Mouse (Mus musculus) forebrain, embryonic 15.5 days (tissue): Measurements from ENCODE around the gene Naaladl1. TPM values are rescaled to one million over a fixed set of nuclear protein-coding genes. Genes with fewer than 3 reads are reported as not detected.

Experiments
- ATAC-seq: fragments of 200-750 bp; cut with Nextera tagmentation; replicated peaks from 2 replicates; pipeline ENCODE4 v1.8.0; 2017; ENCODE audit warnings: mild to moderate bottlenecking, moderate TSS enrichment, moderate library complexity
- H3K27ac ChIP-seq: fragments of 300-500 bp; sonication (generic); replicated peaks from 2 replicates; pipeline ENCODE4 v1.5.1; 2015; ENCODE audit warnings: mild to moderate bottlenecking, inconsistent platforms
- H3K27me3 ChIP-seq: fragments of 300-500 bp; sonication (generic); 2 replicates; pipeline ENCODE4 v1.6.1; 2015; ENCODE audit warnings: inconsistent platforms
- H3K36me3 ChIP-seq: fragments of 300-500 bp; sonication (generic); 2 replicates; pipeline ENCODE4 v1.6.1; 2015; ENCODE audit warnings: mild to moderate bottlenecking, inconsistent platforms
- H3K4me1 ChIP-seq: fragments of 300-500 bp; sonication (generic); 2 replicates; pipeline ENCODE4 v1.6.1; 2015; ENCODE audit warnings: inconsistent platforms
- H3K4me2 ChIP-seq: fragments of 300-500 bp; sonication (generic); replicated peaks from 2 replicates; pipeline ENCODE4 v1.6.1; 2015; ENCODE audit warnings: mild to moderate bottlenecking, inconsistent platforms
- H3K4me3 ChIP-seq: fragments of 300-500 bp; sonication (generic); 2 replicates; pipeline ENCODE4 v1.5.1; 2015; ENCODE audit warnings: mild to moderate bottlenecking, inconsistent platforms
- H3K9ac ChIP-seq: fragments of 300-500 bp; sonication (generic); replicated peaks from 2 replicates; pipeline ENCODE4 v1.6.1; 2015; ENCODE audit warnings: mild to moderate bottlenecking, inconsistent platforms
- H3K9me3 ChIP-seq: fragments of 300-500 bp; sonication (generic); 2 replicates; pipeline ENCODE4 v1.6.1; 2016; ENCODE audit warnings: inconsistent platforms
- WGBS: fragments of 180-500 bp; shearing (Covaris S2); methylation state at CpG from one replicate; pipeline ENCODE4 v1.1.7; 2015; ENCODE audit warnings: mixed read lengths; 5-methylcytosine and 5-hydroxymethylcytosine counted together
- polyA plus RNA-seq: library from polyadenylated mRNA; unstranded; fragments of >200 nt; fragmentation: Nextera tagmentation; extraction: Ambion mirVana; gene quantifications from 2 replicates; pipeline ENCODE4 v1.2.1, GENCODE M21; 2015

Naaladl1 gene
- 0.33 and 0.53 TPM in 2 replicates for polyA plus RNA-seq

DNA sequence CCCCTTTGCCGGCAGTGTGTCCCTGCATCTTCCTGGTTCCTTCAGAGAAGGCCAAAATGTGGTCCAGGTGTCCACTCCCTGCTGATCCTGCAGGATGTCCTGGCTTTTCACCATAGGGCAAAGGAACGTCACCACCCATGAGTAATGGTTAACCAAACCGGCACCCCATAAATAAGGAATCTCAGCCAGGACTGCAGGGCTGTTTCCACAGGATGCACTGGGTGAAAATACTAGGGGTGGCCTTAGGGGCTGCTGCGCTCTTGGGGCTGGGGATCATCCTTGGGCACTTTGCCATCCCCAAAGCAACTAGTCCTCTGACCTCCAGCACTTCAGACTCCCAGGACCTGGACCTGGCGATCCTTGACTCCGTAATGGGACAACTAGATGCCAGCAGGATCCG is at the start of gene Naaladl1:
Gene Naaladl1, plus strand, starts transcription at position 197 of the 400 bp plus-strand sequence.
- Histone ChIP-seq H3K27me3 (no peaks in the 10 kb centered on the region), H3K9me3 (no peaks in the 10 kb centered on the region), H3K27ac (no peak within 1 kb of the TSS), H3K4me1 (no peaks in the 10 kb centered on the region), H3K4me2 (no peak within 1 kb of the TSS), H3K36me3 (no peaks in the 10 kb centered on the region), H3K9ac (no peak within 1 kb of the TSS), H3K4me3 (no peak within 1 kb of the TSS)
- WGBS: 84% methylated on average over 7 of the region's 7 CpGs
- ATAC-seq: no peak

DNA sequence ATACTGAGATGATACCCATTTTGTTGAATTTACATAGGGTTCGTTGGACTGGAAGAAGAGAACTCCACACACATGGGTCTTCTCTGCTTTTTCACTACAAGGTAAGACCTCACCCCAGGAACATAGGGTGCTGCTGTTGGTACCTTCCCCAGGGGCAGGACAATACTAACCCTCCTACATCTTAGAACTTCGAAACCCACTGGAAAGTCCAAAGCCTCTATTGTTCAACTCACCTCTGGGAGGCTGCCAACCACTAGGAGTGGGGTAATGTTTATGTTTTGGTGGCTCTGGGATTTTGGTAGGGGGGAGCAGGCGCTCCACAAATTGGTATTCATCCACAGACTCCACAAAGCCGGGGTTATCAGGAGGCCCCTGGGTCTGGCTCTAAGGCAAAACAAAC is 48.9 kb upstream of the Naaladl1 start:
- Histone ChIP-seq H3K27me3 (no peaks in the 10 kb centered on the region), H3K9ac (peak overlapping the region; percentile 84), H3K4me2 (peak overlapping the region; percentile 78), H3K36me3 (peaks cover 50% of the 10 kb centered on the region), H3K4me3 (peak overlapping the region; percentile 87), H3K9me3 (no peaks in the 10 kb centered on the region), H3K4me1 (peaks cover 30% of the 10 kb centered on the region), H3K27ac (no peak overlapping the region)
- 43% methylated on average over 4 of the region's 4 CpGs for WGBS
- ATAC-seq: no peak

DNA sequence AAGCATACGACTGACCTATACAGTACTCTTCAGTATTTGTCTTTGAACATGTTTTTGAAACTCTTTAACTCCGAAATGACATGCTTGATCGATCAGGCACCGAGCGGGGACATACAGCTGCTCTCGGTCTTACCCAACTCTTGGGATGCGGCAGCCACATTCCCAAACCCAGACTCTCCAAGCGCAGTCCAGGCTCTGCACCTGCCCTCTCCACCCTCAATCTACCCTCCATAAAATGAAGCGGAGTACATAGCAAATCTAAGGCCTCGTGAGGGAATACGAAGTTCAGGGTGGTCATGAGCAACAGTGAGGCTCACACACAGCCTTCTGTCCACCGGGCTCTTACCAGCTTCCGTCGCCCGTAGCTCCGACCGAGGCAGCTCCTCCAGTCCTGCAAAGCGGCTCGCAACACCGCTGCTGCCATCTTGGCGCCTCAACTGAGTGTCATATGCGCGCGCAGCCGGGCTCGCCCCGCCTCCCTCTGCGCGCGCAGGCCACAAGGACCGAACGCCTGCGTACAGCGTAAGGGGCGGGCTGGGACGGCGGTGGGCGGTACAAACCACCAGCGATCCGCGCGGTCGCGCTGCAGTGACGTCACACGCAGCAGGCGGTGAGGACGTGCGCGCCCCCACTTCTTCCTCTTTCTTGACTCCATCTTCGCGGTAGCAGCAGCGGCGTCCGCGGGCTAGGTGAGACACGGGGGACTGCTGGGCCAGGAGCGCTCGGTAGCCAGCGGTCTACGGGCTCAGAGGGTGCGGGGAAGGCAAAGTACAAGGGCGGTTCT is 48.1 kb upstream of the Naaladl1 start, which contains the start of the genes Mrpl49 and Fau:
Gene Mrpl49, minus strand, starts transcription at position 473 of the 784 bp plus-strand sequence.
Gene Fau, plus strand, starts transcription at position 532 of the 784 bp plus-strand sequence.
- Histone ChIP-seq H3K27ac (peak within 1 kb of the TSS; percentile 86), H3K4me2 (peak within 1 kb of the TSS; percentile 78), H3K9ac (peak within 1 kb of the TSS; percentile 93), H3K27me3 (no peaks in the 10 kb centered on the region), H3K36me3 (peaks cover 42% of the 10 kb centered on the region), H3K9me3 (no peaks in the 10 kb centered on the region), H3K4me3 (peak within 1 kb of the TSS; percentile 87), H3K4me1 (peaks cover 38% of the 10 kb centered on the region)
- WGBS: under 1% methylated on average over 63 of the region's 63 CpGs
- peak; percentile 87 for ATAC-seq

DNA sequence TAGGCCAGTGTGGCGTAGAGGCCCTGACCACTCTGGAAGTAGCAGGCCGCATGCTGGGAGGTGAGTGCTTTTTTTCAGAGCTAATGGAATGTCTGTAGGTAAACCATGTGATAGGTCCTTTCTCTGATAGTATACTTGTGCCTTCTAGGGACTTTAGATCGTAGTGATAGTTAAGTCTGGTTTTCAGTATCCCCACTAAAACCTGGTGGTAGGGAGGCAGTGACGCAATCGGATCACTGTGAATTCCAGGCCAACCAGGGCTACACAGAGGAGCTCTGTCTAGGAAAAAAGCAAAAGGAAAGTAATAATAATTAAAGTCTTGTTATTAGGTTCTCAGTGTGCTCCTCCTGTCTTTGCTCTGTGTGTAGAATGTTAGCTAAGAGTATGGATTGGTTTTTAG is 47.1 kb upstream of the Naaladl1 start:
- Histone ChIP-seq H3K27ac (0 out of 2 replicates have a peak overlapping the region, but pooled peaks have one; percentile 86), H3K4me1 (peaks cover 48% of the 10 kb centered on the region), H3K27me3 (no peaks in the 10 kb centered on the region), H3K9me3 (no peaks in the 10 kb centered on the region), H3K9ac (peak overlapping the region; percentile 93), H3K4me3 (peak overlapping the region; percentile 87), H3K4me2 (peak overlapping the region; percentile 78), H3K36me3 (peaks cover 32% of the 10 kb centered on the region)
- no peak for ATAC-seq
- 42% methylated on average over 5 of the region's 5 CpGs for WGBS

DNA sequence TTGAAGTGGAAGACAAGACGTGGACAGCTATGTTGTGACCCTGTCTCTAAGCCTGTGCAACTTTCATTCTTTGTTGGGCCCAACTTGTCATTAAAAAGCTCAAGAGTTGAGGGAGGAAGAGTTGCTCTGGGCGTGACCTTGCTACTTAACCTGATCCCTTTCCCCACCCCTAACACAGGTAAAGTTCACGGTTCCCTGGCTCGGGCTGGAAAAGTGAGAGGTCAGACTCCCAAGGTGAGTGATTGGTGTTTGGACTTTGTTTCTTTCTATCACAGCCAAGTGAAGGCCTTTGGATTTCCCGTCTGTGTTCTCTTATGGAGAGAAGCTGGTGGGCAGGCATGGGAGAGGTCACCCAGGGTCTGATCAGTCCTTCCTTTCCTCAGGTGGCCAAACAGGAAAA is 46.6 kb upstream of the Naaladl1 start:
- Histone ChIP-seq H3K9me3 (no peaks in the 10 kb centered on the region), H3K4me2 (peak overlapping the region; percentile 78), H3K9ac (no peak overlapping the region; the same call in 1 of the 2 replicates), H3K36me3 (peaks cover 28% of the 10 kb centered on the region), H3K27ac (no peak overlapping the region), H3K4me1 (peaks cover 49% of the 10 kb centered on the region), H3K4me3 (peak overlapping the region; percentile 87), H3K27me3 (no peaks in the 10 kb centered on the region)
- WGBS: 87% methylated on average over 5 of the region's 5 CpGs
- ATAC-seq: no peak

DNA sequence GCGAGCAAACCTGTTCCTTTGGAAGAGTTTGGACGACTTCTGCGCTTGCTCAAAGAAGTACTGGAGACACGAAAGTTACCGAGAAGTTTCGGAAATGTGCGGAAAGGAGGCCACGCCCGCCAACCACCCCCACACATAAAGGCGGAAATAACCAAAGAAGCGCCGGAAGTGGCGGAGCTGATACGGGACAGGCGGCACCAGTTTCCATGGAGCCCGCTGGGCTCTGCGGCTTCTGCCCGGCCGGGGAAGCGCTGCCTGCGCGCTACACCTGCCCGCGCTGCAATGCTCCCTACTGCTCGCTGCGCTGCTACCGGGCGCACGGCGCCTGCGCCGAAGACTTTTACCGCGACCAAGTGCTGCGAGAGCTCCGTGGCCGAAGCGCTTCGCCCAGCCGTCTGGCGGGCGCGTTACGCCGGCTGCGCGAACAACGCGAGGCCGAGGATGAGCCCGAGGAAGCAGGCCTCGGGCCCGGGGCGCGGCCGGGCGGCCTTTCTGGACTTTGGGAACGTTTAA is 44.5 kb upstream of the Naaladl1 start, which contains the start of gene Znhit2:
Gene Znhit2, plus strand, starts transcription at position 172 of the 513 bp plus-strand sequence.
- Histone ChIP-seq H3K4me3 (peak within 1 kb of the TSS; percentile 88), H3K27ac (peak within 1 kb of the TSS; percentile 94), H3K4me1 (peaks cover 52% of the 10 kb centered on the region), H3K36me3 (peaks cover 10% of the 10 kb centered on the region), H3K9me3 (no peaks in the 10 kb centered on the region), H3K4me2 (peak within 1 kb of the TSS; percentile 99), H3K9ac (peak within 1 kb of the TSS; percentile 94), H3K27me3 (no peaks in the 10 kb centered on the region)
- peak; percentile 74 for ATAC-seq
- WGBS: 0% methylated on average over 57 of the region's 58 CpGs

DNA sequence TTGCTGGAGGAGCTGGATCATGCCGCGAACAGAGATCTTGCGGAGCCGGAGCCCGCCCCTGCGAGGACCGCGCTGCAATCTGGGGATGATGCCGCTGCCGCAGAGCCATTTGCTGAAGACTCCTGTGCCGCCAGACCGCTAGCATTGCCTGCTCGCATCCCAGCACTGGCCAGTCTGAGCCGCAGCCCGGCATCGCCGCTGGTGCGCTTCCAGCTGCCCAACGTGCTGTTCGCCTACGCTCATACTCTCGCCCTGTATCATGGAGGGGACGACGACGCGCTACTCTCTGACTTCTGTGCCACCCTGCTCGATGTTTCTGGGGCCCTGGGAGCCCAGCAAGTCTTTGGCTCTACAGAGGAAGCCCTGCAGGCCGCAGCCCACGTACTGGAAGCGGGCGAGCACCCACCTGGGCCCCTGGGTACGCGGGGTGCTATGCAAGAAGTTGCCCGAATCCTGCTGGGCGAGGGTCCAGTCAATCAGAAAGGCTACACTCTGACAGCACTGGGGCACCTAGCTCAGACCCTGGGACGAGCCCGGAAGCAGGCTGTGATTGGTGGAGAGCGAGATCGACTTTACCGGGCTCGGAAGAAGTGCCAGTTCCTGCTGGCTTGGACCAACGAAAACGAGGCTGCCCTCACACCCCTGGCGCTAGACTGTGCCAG is 43.8 kb upstream of the Naaladl1 start:
- Histone ChIP-seq H3K4me1 (peaks cover 52% of the 10 kb centered on the region), H3K36me3 (peaks cover 10% of the 10 kb centered on the region), H3K9ac (peak overlapping the region; percentile 94), H3K4me2 (peak overlapping the region; percentile 99), H3K4me3 (peak overlapping the region; percentile 88), H3K27me3 (no peaks in the 10 kb centered on the region), H3K9me3 (no peaks in the 10 kb centered on the region), H3K27ac (peak overlapping the region; percentile 94)
- ATAC-seq: no peak
- 2% methylated on average over 44 of the region's 44 CpGs for WGBS

DNA sequence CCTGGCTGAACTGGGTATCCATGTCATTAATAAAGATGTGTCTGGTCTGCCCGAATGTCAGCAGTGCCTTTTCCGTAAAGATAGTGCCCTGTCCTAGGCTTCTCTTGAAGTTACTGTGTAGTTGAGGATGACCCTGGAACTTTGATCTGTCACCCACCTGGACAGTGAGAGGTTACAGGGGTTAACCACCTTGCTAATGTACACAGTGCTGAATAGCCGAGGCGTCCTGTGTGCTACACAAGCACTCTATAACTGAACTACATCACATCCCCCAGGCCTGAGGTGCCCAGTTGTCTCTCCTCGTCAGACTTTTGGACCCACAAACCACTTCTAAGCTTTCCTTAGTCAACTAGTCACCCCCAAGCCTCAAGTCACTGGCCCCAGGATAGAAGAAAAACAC is 43.2 kb upstream of the Naaladl1 start:
- H3K36me3 ChIP-seq: peaks cover 10% of the 10 kb centered on the region
- H3K4me2 ChIP-seq: peak overlapping the region; percentile 99
- no peaks in the 10 kb centered on the region for H3K27me3 ChIP-seq
- 72% methylated on average over 5 of the region's 5 CpGs for WGBS
- no peak for ATAC-seq
- H3K4me1 ChIP-seq: peaks cover 53% of the 10 kb centered on the region
- peak overlapping the region; percentile 88 for H3K4me3 ChIP-seq
- H3K9me3 ChIP-seq: no peaks in the 10 kb centered on the region
- no peak overlapping the region for H3K27ac ChIP-seq
- H3K9ac ChIP-seq: peak overlapping the region; percentile 94

DNA sequence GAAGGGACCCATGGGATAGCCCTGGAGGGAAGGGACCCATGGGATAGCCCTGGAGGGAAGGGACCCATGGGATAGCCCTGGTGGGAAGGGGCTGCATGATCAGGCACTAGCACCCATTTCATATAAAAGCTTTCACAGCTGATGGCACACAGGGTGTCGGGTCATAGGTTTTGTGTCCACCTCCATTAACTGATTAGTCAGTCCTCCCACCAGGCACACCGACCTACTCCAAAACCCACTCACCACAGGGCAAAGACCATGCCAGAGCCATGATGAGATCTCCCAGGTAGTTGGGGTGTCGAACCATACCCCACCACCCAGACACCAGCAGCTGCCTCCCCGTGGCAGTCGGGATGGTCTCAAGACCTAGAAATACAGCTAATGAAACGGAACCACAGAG is 42.5 kb upstream of the Naaladl1 start:
- H3K4me2 ChIP-seq: no peak overlapping the region; the same call in 1 of the 2 replicates
- H3K4me3 ChIP-seq: 0 out of 2 replicates have a peak overlapping the region, but pooled peaks have one; percentile 88
- H3K27ac ChIP-seq: no peak overlapping the region
- H3K4me1 ChIP-seq: peaks cover 57% of the 10 kb centered on the region
- no peak for ATAC-seq
- WGBS: 94% methylated on average over 6 of the region's 6 CpGs
- no peak overlapping the region for H3K9ac ChIP-seq
- peaks cover 10% of the 10 kb centered on the region for H3K36me3 ChIP-seq
- no peaks in the 10 kb centered on the region for H3K27me3 ChIP-seq
- H3K9me3 ChIP-seq: no peaks in the 10 kb centered on the region

DNA sequence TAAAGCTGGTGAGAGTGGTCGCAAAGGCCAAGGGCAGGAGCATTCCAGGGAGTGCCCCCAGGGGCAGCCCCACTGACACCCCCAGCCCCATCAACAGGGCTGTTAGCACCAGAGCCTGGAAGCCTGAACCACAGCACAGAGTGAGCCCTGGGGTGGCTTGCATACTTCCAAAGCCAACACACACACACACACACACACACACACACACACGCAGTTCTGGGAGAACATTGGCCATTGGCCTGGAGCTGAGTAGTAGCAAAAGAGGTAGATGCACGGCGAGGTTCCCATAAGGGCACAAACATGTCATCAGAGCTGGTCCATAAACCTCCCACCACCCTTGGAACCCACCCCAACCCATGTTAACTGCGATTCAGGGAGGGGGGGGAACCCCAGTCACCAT is 39.0 kb upstream of the Naaladl1 start:
- ATAC-seq: 0 out of 2 replicates have a peak, but pooled peaks have one; percentile 2
- Histone ChIP-seq H3K4me1 (peaks cover 43% of the 10 kb centered on the region), H3K27ac (peak overlapping the region; percentile 89), H3K4me3 (peak overlapping the region; percentile 65), H3K36me3 (peaks cover 29% of the 10 kb centered on the region), H3K4me2 (peak overlapping the region; percentile 97), H3K9me3 (no peaks in the 10 kb centered on the region), H3K27me3 (no peaks in the 10 kb centered on the region), H3K9ac (peak overlapping the region; percentile 86)
- 32% methylated on average over 5 of the region's 5 CpGs for WGBS

DNA sequence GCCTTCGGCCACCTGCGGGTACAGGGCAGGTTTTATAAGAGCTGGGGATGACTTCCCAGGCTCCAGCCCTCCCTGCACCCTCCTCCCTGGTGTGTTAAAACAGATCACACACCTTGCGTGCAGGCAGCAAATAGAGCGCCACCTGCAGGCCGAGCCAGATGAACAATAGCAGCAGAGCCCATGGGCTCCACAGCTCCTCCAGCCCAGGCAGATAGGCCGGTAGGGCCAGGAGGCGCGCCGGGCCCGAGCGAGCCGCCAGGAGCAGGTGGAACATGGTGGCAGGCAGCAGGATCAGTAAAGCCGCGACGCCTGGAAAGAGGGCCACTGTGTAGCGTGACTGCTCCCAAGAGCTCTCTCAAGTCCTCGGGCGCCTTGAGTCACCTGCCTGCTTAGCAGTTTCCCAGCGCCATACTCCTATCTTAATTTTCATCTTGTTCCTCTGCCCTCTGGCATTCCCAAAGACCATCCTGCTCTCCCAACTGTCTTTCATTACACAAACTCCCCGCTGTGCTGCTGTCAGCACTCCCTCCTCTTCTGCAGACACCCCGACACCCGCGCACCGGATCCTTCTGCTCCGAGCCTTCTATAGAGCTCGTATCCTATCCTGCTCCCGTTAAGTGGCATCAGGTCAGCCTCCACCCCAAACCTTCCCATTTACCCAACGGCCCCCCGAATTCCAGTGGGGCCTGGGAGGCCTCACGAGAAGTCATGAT is 38.4 kb upstream of the Naaladl1 start:
- under 1% methylated on average over 30 of the region's 30 CpGs for WGBS
- H3K4me2 ChIP-seq: peak overlapping the region; percentile 97
- H3K4me3 ChIP-seq: peak overlapping the region; percentile 65
- peaks cover 37% of the 10 kb centered on the region for H3K4me1 ChIP-seq
- H3K9me3 ChIP-seq: no peaks in the 10 kb centered on the region
- peaks cover 29% of the 10 kb centered on the region for H3K36me3 ChIP-seq
- no peaks in the 10 kb centered on the region for H3K27me3 ChIP-seq
- peak; percentile 70 for ATAC-seq
- H3K27ac ChIP-seq: peak overlapping the region; percentile 89
- H3K9ac ChIP-seq: peak overlapping the region; percentile 86
